Mouse (Mus musculus) gastrocnemius, postnatal 10 days (tissue): ENCODE measurements around the gene Bax. TPM values are rescaled to one million over a fixed set of nuclear protein-coding genes. Genes with fewer than 3 reads are reported as not detected.

Experiments
- DNase-seq: peaks from one replicate; pipeline ENCODE4 v3.0.0; 2021; ENCODE audit warnings: mixed read lengths
- microRNA-seq, 2 experiments: library from miRNA; unstranded; fragments of <30 nt; microRNA quantifications; one replicate each; pipeline ENCODE4 v1.2.0; 2021
- total RNA-seq, 2 experiments: library from RNA; stranded (reverse); gene quantifications; 2 replicates each; pipeline ENCODE4 v1.2.3; 2021

The Bax gene
- total RNA-seq, 2 experiments from 2014 or later: 29.4 to 29.6 TPM

DNA sequence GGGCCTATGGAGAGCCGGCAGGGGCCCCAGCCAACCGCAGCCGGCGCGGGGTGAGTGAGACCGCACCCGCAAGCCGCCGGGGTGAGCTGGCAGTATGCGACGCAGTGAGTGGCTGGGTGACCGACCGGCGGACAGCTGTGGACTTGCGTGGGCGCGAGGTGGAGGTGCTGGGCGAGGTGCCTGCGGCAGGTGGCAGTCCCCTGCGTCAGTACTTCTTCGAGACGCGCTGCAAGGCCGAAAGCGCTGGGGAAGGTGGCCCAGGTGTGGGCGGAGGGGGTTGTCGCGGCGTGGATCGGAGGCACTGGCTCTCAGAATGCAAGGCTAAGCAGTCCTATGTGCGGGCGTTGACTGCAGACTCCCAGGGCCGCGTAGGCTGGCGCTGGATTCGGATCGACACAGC lies 51.1 kb downstream of the Bax start:
- DNase-seq: no peak

DNA sequence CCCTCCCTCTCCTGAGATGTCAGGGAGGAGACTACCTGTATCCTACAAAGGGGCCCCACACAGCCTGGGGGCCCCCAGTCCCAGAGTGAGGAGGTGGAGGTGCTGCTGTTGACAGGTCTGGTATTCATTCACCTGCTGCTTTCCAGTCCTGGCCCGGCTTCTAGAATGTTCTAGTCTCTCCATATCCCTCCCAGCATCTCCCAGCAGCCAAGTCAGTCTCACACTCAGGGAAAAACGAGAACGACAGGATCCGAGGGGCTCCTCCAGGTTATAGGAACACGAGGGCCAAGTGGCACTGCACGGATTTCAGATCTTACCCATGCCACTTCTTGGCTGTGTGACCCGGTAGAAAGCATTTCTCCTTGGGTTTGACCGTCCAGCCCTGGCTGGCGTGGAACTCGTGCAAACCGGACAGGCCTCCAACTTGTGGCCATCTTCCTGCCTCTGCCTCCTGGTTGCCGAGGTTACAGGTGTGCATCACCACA lies 51.9 kb downstream of the Bax start:
- DNase-seq: no peak

DNA sequence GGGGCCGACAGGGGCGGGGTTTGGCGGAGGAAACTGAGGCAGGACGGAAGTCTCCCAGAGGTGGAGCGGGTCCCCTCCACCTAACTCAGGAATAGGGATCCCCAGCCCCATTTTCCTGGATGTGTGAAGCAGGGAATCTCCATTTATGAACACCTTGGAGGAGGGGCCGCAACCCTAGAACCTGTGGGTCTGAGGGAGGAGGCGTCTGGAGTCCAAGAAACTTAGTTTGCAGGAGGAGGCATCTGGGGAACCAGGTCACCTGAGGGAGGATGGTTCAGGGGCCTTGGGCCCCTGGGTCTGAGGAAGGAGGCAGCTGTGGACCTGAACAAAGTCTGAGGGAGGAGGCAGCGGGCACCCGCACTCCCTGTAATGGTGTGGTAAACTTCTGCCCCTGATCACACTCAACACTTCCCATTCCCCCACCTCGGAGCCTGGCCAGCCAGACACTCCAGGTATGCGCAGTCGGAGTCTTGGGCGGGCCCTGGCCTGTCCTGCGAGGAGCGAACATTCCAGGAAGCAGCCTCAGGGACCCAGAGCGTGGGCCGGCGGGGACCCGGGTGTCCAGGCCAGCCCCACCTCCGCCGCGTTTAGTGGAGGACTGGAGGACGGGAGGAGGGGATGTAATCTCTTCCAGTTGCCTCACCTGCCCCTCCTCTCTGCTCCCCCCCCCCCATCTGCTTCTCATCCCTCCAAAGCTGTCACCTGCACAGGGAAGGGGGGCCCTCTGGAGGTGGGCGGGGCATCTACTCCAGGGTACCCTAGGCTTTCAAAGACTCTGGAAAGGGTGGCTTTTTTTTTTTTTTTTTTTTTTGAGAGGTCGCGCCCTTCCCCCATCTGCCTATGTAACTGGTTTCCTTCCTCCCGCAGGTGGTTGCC lies 52.6 kb downstream of the Bax start:
- peak; percentile 11 for DNase-seq

DNA sequence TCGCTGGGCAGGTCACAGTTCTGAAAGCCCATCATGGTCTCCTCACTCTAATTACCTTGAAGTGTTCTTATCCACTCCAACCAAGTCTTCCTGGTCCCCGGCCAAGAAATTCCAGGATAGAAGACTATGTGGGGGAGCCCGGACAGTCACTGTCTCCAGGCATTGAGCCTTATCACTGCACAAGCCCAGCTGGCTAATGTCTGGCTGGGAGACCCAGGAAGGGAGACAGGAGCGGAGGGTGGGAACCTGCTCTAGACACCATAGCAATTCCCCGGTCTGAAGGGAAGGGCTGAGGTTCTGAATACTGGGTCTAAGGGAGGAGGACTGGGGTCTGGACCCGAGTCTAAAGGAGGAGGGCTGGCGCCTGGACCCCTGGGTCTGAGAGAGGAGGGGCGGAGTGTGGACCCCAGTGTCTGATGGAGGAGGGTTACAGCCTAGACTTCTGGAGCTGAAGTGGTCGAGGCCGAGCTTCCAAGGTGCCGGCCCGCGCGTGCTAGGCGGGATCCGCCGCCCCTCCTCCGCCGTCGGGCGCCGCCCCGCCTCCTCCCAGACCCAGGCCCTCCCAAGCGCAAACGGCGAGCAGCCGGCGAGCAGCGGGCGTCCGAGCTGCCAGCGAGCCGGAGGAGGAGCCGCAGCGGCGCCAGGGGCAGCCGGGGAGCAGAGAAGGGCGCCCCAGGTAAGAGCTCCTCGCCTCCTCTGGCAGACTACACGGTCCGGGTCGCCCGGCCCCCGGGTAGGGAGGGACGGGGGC lies 53.4 kb downstream of the Bax start, which contains the start of gene Ntf5:
TSS of gene Ntf5 (plus strand) at position 583 of the 751 bp plus-strand sequence.
- DNase-seq: peak; percentile 39

DNA sequence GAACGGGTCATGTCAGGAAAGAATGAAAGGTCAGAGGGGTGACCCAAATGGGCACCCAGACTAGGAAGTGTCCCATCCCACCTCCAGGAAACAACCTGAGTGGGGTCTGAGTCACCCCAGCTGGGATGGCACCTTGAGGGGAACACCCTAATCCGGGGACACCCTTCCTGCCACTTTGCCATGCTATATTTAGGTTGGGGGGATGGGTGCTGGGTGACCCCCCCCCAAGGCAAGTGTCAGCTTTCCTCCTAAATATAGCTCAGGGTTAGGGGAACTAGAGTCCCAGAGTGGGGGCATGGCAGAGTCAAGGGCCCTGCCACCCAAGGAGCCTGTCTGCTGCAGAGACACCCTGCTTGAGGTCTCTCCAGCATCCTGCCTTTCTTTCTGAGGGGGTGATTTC lies 54.3 kb downstream of the Bax start:
- DNase-seq: peak; percentile 6

Small RNA genes within 50 kb of the gene (microRNA-seq; reads per million reads assigned to microRNA genes)
- gene Gm22133: 0 reads per million in 2 experiments

Other genes starting within 250 kb of the Bax start
- 1 to 10 TPM; 1.8 to 3.4 TPM for gene Cd37, start 227.8 kb downstream of the Bax start, total RNA-seq
- not detected for gene Slc6a16, start 225.8 kb downstream of the Bax start, total RNA-seq
- not detected for gene Slc6a21, start 189.4 kb downstream of the Bax start, total RNA-seq
- gene Trpm4, start 133.1 kb downstream of the Bax start, total RNA-seq: 10 to 100 TPM; 25.5 to 35.2 TPM
- gene Hrc, start 131.6 kb downstream of the Bax start, total RNA-seq: 100 to 1,000 TPM; 579 to 609 TPM
- under 1 TPM; 0.89 to 0.97 TPM for gene Ppfia3, start 99.9 kb downstream of the Bax start, total RNA-seq
- gene Lin7b, start 96.3 kb downstream of the Bax start, total RNA-seq: 1 to 10 TPM; 1.9 to 2.0 TPM
- 100 to 1,000 TPM; 123 to 156 TPM for gene Snrnp70, start 71.2 kb downstream of the Bax start, total RNA-seq
- gene Kcna7, start 61.2 kb downstream of the Bax start, total RNA-seq: 10 to 100 TPM; 25.4 to 29.6 TPM
- 1 to 10 TPM; 1.4 to 1.8 TPM for gene Ntf5, start 53.2 kb downstream of the Bax start, total RNA-seq
- not detected for gene Lhb, start 46.1 kb downstream of the Bax start, total RNA-seq
- 100 to 1,000 TPM; 142 to 150 TPM for gene Gys1, start 32.1 kb downstream of the Bax start, total RNA-seq
- gene Ruvbl2, start 28.8 kb downstream of the Bax start, total RNA-seq: 10 to 100 TPM; 29.4 to 36.9 TPM
- gene Ftl1, start 7.0 kb downstream of the Bax start, total RNA-seq: 100 to 1,000 TPM; 173 to 194 TPM
- gene Tulp2, start 15.0 kb upstream of the Bax start, total RNA-seq: not detected
- 1 to 10 TPM; 3.8 to 6.4 TPM for gene Gm45808, start 19.9 kb upstream of the Bax start, total RNA-seq
- gene Dhdh, start 21.9 kb upstream of the Bax start, total RNA-seq: 1 to 10 TPM; 8.8 to 9.5 TPM
- gene Nucb1, start 43.5 kb upstream of the Bax start, total RNA-seq: 100 to 1,000 TPM; 121 to 137 TPM
- 10 to 100 TPM; 16.3 to 16.9 TPM for gene Ppp1r15a, start 59.4 kb upstream of the Bax start, total RNA-seq
- gene Plekha4, start 59.4 kb upstream of the Bax start, total RNA-seq: 10 to 100 TPM; 14.8 to 16.3 TPM
- gene Hsd17b14, start 88.0 kb upstream of the Bax start, total RNA-seq: under 1 TPM in 1 of 2 experiments, not detected in 1; 0.19 TPM
- 10 to 100 TPM; 24.0 to 25.2 TPM for gene Bcat2, start 103.3 kb upstream of the Bax start, total RNA-seq
- gene Fgf21, start 148.6 kb upstream of the Bax start, total RNA-seq: not detected
- not detected for gene Fut1, start 150.4 kb upstream of the Bax start, total RNA-seq
- gene Izumo1, start 154.9 kb upstream of the Bax start, total RNA-seq: under 1 TPM in 1 of 2 experiments, not detected in 1; 0.38 TPM
- gene Rasip1, start 160.6 kb upstream of the Bax start, total RNA-seq: 10 to 100 TPM; 17.2 to 19.7 TPM
- gene Mamstr, start 173.1 kb upstream of the Bax start, total RNA-seq: 100 to 1,000 TPM; 105 to 131 TPM
- under 1 TPM in 1 of 2 experiments, not detected in 1; 0.11 TPM for gene Fut2, start 199.5 kb upstream of the Bax start, total RNA-seq
- under 1 TPM; 0.75 to 0.77 TPM for gene Ntn5, start 217.1 kb upstream of the Bax start, total RNA-seq
- gene Sec1, start 227.5 kb upstream of the Bax start, total RNA-seq: under 1 TPM in 1 of 2 experiments, not detected in 1; 0.21 TPM
- 1 to 10 TPM; 3.4 to 3.9 TPM for gene Car11, start 232.9 kb upstream of the Bax start, total RNA-seq
- gene Dbp, start 238.2 kb upstream of the Bax start, total RNA-seq: 10 to 100 TPM; 35.9 to 37.9 TPM
- 100 to 1,000 TPM; 793 to 822 TPM for gene Rpl18, start 248.6 kb upstream of the Bax start, total RNA-seq